Mouse (Mus musculus) cerebellum, adult 8-10 months (tissue): ENCODE data around the gene St6galnac5.
"Not testable (repeated sequence)": the region's sequence is repeated elsewhere in the genome, so short reads cannot be mapped to it uniquely, and the experiment has no call there.

Experiments
- DNase-seq: peaks from one replicate; pipeline ENCODE4 v3.0.0; 2022

St6galnac5 gene

GRCm38 (mm10) chr3:152861978-152862377, 120.1 kb downstream of the St6galnac5 start:
- no peak for DNase-seq

GRCm38 (mm10) chr3:152861450-152861849, 120.6 kb downstream of the St6galnac5 start:
- no peak for DNase-seq

- no peak for DNase-seq
Observed at GRCm38 (mm10) chr3:152856095-152856494, 126.0 kb downstream of the St6galnac5 start.

DNA sequence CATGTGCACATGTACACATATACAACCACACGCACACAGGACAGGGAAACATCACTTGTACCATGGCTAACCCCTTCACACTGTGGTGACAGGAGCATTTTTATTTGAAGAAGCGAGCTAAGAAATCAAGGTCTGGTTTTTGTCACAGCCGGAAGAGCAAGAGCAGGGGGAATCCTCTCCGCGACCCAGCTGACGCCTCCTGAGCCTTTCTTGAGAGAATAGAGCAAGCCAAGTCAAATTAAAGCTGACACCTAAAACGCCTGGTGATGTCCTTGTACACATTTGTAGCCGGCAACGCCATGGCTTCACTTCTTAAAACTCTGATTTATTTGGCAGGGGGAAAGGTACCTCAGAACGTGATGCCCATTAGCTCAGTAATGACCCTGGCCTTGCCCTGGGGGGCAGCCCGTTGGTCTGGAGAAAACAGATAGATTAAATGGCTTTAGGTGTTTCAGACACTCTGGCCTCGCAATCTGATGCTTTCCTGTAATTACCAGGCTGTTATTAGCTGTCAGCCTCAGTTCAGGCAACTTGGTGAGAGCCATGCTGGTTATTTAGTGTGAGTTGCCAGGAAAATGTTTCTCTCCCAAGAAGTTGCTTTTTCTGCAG, 126.9 kb downstream of the St6galnac5 start:
- DNase-seq, result no peak

GRCm38 (mm10) chr3:152843925-152844324, 138.1 kb downstream of the St6galnac5 start:
- DNase-seq, result no peak

GRCm38 (mm10) chr3:152842648-152843047, 139.4 kb downstream of the St6galnac5 start:
- no peak for DNase-seq

GRCm38 (mm10) chr3:152841264-152841663, 140.8 kb downstream of the St6galnac5 start:
- DNase-seq, result no peak

- DNase-seq, result no peak
Observed at GRCm38 (mm10) chr3:152837938-152838337, 144.1 kb downstream of the St6galnac5 start.

DNA sequence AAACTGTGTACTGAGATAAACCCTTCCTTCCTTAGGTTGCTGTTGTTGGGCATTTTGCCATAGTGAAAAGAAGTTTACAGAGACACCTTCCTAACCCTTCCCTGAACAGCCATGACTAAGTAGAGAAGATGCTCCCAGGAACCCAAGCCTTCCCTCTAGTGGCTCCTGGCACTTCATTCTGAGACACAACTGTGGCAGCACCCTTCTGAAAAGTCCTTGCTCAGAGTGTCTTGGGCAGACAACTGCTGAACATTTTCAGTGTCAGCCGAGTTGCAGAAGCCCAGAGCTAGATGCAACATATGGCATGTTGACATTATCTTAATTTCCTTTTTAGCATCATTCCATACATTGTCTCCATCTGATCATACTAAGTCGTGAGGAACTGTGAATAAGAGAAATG, 144.6 kb downstream of the St6galnac5 start:
- no peak for DNase-seq

DNA sequence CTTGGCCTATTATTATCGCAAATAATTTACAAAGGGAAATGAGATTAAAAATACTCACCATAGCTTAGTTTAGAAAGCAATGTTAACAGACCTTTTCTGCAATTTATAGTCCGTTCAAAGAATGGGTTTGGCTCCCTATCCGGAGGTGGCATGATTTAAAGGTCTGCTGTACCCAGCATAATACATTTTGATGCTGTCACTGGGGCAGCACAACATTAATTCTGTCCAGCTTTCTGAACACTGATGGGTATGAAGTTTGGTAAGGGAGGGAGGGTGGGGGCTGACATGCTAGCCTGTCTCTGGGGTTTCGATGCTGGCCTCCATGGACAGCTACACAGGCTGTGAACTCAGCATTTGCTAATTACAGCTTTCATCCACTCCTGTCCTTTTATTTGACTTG, 149.6 kb downstream of the St6galnac5 start:
- DNase-seq, result no peak

DNA sequence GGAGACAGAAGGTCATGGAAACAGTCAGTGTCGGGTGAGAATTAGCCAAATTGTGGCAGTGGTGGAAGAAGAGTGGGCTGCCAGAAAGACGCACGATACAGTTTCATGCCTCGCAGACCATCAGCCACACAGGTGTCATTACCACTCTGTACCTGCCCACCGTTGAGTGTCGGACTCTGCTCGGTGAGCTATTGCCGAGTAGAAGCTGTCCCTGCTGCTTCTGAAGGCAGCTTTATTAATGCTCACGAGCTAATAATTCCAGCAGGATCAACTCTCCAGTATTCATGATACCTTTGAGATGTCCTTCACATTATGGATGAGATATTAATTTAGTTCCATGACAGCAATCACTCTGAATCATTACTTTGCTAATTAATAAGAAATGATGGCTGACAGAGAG, 150.1 kb downstream of the St6galnac5 start:
- DNase-seq, result no peak

DNA sequence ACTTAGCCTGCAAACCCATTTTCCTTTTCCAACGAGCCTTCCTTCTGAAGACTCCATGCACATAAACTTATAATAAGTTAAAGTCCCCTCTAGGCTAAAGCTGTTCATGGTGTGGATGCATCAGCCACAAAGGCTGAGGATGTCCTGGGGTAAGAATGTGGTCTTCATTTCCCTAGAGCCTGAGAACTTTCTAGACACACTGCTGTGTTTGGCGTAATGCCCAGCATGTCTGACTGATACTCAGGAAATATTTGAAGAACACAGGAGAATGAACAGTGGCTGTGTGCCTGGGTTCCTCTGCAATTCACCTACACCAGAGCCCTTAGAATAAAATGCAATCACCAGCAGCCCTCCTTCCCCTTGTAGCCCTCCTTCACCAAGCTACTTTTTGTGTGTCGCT, 150.7 kb downstream of the St6galnac5 start:
- no peak for DNase-seq

GRCm38 (mm10) chr3:152821202-152821601, 160.8 kb downstream of the St6galnac5 start:
- DNase-seq, result no peak

GRCm38 (mm10) chr3:152820406-152820805, 161.6 kb downstream of the St6galnac5 start:
- no peak for DNase-seq

DNA sequence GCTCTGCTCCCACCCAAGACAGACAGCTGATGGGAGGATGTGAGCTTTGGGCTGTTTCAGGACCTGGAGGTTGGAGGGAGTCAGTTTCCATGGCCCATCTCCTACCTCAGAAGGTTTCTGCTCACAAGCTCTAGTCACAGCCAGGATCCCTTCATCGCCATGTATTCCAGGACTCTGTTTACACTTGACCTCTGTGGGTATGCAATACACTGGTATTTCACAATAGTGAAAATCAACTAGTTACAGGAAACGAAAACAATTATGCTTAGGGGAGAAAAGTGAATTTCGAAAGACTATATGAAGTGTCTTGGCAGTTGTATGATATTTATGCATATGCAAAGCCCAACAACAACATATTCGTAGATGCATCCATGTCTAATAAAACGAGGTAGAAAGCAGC, 166.9 kb downstream of the St6galnac5 start:
- DNase-seq, result no peak

DNA sequence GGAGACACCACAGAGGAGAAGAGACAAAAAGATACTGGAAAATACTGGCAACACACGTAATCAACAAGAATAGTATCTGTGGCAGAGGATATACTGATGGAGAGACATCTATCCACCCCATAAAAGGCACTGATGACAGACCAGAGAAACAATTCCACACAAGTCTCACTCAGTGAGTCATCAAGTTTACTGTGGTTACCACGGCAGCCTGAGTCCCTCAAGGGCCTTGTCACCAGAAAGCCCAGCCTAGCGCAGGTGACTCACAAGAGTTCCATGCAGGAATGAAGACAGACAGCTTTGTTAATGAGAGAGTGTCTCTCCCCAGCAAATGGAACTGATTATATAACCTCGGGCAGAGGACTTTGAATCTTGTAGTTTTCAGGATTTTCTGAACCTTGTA, 168.1 kb downstream of the St6galnac5 start:
- DNase-seq, result no peak

GRCm38 (mm10) chr3:152799738-152800431, 182.2 kb downstream of the St6galnac5 start:
- no peak for DNase-seq

GRCm38 (mm10) chr3:152797354-152797753, 184.7 kb downstream of the St6galnac5 start:
- DNase-seq, result no peak

DNA sequence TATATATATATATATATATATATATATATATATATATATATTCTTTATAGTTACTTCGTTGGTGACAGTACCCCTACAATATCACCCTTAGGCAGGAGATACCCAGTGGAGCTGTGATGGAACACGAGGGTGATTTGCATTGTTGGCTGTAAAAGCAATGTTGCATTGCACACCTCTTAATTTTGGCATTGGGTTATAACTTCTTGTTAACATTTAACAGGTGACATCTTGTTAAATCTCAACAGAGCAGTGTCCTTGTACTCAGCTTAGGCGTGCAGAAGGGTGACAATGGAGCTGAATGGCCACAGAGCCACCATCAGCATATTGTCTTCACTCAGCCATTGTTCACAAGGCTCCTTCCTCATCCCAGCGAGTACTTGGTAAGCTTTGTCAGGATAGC, 185.8 kb downstream of the St6galnac5 start:
- DNase-seq, result no peak

DNA sequence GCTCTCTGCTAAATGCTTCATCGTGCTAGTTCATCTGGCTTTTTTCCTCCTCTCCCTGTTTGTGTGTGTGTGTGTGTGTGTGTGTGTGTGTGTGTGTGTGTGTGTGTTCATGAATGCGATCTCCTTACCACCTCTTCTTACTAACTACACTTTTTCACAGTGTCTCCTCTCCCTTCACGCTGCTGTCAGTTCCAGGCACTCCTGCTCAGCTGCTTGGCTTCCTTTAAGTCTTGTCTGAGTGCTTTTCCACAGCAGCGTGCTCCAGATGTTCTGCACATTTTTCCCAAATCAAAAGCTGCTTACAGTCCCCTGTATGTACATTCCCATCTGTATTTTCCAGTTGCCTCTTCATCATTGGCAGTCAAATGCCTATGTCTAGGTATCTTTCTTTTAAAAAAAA, 189.0 kb downstream of the St6galnac5 start:
- no peak for DNase-seq

DNA sequence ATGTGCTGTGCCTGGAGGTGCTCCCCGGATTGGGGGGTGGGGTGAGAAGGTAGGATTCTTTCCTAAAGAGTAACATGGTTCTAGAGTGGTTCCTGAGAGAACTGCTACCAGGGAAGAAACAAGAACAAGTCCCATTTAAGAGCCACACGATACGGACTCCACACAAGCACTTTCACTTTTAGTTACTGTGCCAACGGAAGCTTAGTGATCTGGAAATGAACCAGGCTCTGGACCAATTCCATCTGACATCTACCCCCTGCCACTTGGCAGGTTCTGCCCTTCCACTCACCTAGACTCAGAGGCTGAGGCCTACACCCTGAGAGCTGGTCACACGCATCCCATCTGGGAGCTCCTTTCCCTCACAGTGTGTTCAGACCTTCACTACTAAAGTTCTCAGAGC, 189.4 kb downstream of the St6galnac5 start:
- no peak for DNase-seq

- DNase-seq, result not testable (repeated sequence)
Observed at GRCm38 (mm10) chr3:152788301-152788953, 193.6 kb downstream of the St6galnac5 start.

- DNase-seq, result not testable (repeated sequence)
Observed at GRCm38 (mm10) chr3:152784353-152784752, 197.7 kb downstream of the St6galnac5 start.

GRCm38 (mm10) chr3:152783792-152784191, 198.3 kb downstream of the St6galnac5 start:
- peak; percentile 56 for DNase-seq
